Mouse (Mus musculus): Measurements from ENCODE around the gene Rpl36al.

The Rpl36al gene

GRCm38 (mm10) chr12:69183583-69184308, at the start of gene Rpl36al, which contains the start of gene Mgat2:
Gene Rpl36al (minus strand): TSS chr12:69184083.
Gene Mgat2 (plus strand): TSS chr12:69184157.
- DNase-seq: peak; percentile 99

DNA sequence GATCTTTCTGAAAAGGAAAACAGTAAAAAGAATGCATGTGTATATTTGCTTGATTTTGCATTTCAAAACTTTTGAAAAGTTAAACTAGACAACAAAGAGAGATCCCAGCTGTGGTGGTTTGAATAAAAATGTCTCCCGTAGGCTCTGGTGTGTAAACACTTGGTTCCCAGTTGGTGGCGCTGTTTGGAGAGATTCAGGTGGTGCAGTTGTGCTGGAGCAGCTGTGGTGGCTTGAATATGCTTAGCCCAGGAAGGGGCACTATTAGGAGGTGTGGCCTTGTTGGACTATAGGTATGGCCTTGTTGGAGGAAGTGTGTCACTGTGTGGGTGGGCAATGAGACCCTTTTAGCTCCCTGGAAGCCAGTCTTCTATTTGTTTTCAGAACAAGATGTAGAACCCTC, 45.4 kb upstream of the Rpl36al start:
- DNase-seq: no peak

DNA sequence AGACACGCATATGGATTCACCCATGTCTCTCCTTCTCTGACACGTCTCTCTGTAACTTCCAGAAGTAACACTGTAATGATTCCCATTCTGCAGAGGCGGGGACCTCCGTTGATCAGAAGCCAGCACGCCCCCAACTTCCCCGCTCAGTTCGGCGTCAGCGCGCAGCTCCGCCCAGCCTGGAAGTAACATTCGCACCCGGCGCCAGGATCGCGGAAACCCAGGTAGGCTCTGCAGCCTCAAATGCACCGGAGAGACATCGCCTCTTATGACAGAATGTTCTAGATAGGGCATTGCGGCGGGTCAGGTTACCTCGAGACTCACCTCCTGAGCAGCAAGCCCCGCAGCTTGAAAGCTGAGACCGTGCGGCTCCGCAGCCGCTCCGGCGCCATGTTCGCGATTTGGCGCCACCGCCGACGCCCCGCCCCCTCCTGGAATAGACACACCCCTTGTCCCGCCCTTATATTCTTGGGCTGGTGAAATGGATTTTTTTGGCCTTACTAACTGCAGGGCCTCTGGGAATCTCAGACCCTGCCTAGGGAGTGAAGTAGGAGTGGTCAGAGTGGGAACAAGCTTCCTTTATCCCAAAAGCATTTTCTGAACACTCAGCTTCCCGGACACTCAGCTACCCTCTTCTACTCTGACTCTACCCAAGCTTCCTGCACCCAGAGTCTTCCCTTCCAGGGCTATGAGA, 44.0 kb upstream of the Rpl36al start, which contains the start of gene Pole2:
Gene Pole2, minus strand, starts transcription at position 420 of the 691 bp plus-strand sequence.
- peak; percentile 81 for DNase-seq

GRCm38 (mm10) chr12:69220613-69221277, 36.9 kb upstream of the Rpl36al start:
- DNase-seq: no peak

DNA sequence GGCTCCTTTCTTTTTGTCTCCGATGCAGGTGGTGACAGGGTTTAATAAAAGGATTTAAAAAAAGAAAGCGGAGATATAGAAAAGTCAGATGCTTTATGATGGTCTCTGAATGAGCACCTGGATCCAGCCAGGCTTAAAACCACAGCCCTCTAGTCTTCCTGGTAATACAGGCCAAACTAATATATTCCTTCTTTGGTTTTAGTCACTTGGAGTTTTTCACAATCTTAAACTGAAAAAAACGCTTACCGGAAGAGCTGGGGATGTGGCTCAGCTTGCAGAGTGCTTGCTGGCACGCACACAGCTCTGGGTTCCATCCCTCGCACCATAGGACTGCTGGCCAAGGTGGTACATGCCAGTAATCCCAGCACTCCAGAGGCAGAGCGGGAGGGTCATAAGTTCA, 32.7 kb upstream of the Rpl36al start:
- no peak for DNase-seq

DNA sequence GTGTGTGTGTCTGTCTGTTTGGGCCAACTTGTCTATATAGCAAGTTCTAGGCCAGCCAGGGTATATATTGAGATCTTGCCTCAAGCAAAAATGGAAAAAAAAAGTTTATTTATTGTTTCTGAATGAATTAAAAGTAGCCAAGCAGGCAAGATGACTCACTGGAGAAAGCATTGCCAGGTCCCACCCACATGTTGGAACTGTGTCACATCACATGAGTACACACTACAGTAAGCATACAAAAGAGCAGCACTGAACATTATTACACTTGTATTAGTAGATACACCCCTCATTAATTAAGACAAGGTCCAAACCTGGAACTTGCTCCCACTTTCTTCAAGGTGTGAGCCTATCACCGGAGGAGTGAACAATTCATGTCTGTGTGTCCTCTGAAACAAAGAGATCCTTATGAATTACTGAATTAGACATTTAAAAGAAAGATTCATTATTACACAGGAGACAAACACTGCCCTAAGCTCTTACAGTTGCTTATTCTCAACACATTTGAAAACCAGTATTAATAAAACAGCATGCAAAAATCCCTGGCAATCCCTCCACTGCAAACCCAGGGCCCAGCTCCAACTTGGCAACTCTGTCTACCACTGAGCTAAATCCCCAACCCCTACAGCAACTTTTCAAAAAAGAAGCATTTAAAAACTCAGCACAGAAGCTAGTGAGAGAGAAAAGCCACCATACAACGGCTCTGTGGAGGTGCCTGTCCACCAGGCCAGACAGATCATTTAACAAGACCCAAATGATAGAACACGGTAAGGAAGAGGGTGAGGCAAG, 31.3 kb upstream of the Rpl36al start:
- peak; percentile 48 for DNase-seq

GRCm38 (mm10) chr12:69214393-69214792, 30.5 kb upstream of the Rpl36al start:
- no peak for DNase-seq

- DNase-seq: no peak
Measured at GRCm38 (mm10) chr12:69213186-69213777, 29.4 kb upstream of the Rpl36al start.

GRCm38 (mm10) chr12:69211057-69211456, 27.2 kb upstream of the Rpl36al start:
- no peak for DNase-seq

DNA sequence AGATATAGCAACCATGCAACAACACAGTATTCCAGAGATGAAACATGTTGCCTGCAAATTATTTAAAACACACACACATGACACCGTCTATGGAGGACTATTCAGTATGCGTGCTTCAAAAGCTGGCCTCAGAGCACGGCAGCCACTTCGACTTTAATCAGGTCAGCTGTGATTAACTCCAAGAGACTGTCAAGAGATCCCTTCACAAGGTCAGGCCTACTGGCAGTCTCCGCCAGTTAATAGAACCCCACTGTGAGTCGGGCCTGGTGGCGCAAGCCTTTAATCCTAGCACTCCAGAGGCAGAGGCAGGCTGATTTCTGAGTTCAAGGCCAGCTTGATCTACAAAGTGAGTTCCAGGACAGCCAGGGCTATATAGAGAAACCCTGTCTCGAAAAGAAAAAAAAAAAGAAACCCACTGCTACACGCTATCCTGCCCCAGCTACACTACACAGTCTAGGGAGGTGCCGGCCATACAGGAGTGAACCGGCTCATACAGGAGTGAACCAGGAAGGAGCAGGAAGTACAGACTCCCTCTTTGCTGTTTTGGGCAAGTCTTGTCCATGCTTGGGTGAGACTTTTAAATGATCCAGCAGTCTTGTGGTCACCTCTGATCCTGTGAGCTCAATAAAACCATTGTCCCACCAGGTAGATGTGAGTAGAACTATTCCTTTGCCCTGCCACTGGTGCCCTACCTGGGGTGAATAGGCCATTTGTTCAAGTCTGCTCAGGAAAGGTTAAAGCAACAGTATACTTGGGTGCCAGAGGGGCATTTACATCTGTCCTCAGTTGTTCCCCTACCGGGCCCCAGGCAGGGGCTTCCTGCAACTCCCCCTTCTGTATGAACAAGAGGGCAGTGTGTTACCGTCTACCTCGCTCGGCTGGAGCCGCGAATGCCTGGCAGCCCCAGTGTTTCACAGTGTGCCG, 26.4 kb upstream of the Rpl36al start:
- DNase-seq: no peak

DNA sequence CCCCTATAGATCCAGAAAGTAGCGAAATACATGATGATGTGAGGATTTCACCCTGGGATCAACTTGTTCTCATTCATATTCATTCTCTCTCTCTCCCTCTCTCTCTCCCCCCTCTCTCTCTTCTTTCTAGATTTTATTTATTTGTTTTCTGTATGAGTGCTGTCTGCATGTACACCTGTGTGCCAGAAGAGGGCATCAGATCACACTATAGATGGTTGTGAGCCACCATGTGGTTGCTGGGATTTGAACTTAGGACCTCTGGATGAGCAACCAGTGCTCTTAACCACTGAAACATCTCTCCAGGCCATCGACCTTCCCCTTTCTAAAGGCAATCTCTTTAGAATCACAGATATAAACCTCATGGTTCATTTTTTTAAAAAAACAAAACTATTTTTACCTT, 24.6 kb upstream of the Rpl36al start:
- DNase-seq: no peak

- DNase-seq: no peak
Measured at GRCm38 (mm10) chr12:69207926-69208325, 24.0 kb upstream of the Rpl36al start.

DNA sequence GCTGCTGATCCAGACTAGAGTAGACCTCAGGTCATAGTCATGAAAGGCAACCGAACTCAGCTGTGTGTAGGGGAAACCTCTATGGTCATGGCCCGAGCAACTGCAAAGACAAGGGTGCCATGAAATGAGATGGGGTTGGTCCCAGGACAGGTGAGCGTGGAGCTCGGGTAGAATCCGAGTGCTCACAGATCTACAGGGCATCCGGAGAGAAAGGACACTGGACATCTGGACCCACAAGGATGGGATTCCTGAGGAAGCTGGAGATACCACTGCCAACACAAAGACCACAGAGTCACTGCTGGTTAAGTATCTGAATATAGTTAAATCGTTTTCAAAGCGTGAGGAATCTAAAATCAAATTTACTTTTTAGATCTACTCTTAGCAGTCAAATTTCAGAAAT, 23.5 kb upstream of the Rpl36al start:
- no peak for DNase-seq

DNA sequence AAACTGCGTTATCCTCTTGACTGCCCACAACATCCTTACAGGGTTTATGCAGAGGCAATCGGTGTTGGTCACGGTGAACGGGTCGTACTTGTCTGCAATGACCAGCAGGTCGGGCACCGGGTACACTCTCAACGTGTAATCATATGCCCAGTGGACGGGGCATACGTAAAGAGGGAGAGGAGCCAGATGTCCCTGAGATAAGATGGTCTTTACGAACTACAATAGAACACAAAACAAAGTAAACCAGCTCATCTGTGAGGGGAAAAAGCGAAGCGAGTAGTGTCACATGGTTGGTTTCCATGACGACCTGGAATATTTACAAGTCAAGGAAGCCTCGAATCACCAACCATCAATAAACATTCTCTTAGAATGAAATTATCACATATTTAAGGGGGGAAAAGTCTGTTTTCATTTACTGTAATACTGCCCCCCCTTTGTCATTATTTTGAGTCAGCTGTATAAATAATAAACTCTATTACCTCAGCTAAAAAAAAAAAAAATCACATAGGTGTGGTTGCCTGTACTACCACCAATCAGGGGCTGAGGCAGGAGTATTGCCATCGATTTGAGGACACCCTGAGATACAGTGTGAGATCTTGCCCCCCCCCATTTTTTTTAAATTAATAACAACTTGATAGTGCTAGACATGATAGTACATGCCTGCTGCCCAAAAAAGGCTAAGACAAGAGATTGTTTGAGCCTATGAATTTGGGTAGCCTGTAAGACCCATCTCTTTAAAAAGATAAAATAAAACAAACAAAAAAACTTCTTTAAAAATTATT, 20.4 kb upstream of the Rpl36al start, which contains the start of gene Gm49384:
Gene Gm49384, minus strand, starts transcription at position 216 of the 782 bp plus-strand sequence.
- no peak for DNase-seq

DNA sequence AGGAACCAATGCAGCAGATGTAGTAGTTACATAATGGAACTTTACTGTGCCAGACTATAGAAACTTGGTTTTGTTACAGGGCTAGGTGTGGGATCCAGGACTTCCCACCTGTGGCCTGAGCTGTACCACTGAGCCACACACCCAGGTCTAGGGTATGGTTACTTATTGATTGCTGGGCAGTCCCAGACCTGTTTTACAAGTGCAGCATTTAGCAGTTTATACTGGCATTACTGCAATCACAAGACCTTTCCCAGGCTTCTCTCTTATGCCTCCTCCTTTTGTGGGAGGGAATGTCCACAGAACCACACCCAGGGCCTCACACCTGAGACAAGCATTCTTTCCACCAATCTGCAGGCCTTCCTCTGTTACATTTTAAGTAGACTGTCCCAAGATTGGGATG, 15.1 kb upstream of the Rpl36al start:
- DNase-seq: no peak

GRCm38 (mm10) chr12:69198164-69198535, 14.3 kb upstream of the Rpl36al start, which contains the start of gene Dnaaf2:
Gene Dnaaf2 (minus strand): TSS chr12:69198429.
- peak; percentile 52 for DNase-seq

DNA sequence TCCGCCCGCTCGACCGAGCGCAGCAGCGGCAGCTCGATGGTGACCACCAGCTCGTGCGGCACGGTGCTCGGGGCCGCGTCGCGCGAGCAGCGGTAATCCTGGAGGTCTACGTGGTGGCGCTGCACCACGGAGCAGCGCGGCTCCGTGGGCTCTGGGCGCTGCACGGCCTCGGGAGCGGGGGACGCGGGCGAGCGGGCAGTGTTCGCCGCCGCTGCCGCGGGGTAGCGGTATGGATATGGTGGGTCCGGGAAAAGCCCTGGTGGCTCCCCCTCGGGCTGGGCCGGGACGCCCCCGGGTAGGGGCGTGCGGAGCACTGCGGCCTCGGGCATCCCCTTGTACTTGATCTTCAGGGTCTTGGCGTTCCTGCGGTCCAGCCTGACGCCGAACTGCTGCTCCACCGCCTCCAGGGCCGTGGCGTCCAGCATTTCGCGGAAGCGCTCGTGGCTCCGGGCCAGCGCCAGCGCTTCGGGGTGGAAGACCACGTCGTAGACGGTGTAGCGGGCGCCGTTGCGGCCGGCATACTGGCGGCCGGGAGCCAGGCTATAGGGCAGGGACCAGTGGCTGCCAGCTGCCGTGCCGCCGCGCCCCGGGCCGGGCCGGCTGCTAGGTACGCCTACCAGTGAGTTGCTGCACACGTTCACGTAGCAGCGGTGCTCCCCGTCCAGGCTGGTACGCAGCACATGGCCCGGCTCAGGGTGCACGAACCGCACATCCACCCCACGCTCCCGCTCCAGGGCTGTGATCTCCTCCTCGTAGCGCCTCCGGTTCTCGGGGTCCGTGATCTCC, 13.7 kb upstream of the Rpl36al start:
- peak; percentile 30 for DNase-seq

GRCm38 (mm10) chr12:69196444-69197377, 12.8 kb upstream of the Rpl36al start, which contains the start of gene Gm49383:
Gene Gm49383 (minus strand): TSS chr12:69197104.
- DNase-seq: peak; percentile 78
